Mouse (Mus musculus) skeletal muscle tissue, adult 2 months (tissue): Measurements from ENCODE around the gene Il18rap.

Source experiments
- DNase-seq: peaks from one replicate; pipeline ENCODE4 v3.0.0-alpha.2; 2012; ENCODE audit warnings: low read depth, low spot score

Il18rap gene

GRCm38 (mm10) chr1:40544650-40545049 lies 29.5 kb downstream of the Il18rap start:
- peak; percentile 32 for DNase-seq

GRCm38 (mm10) chr1:40546645-40547044 lies 31.5 kb downstream of the Il18rap start:
- DNase-seq: no peak

GRCm38 (mm10) chr1:40547064-40547572 lies 32.0 kb downstream of the Il18rap start:
- DNase-seq: no peak

GRCm38 (mm10) chr1:40547762-40548161 lies 32.6 kb downstream of the Il18rap start:
- DNase-seq: no peak

- DNase-seq: no peak
These were observed 54.2 kb downstream of the Il18rap start for GRCm38 (mm10) chr1:40569374-40569773.

GRCm38 (mm10) chr1:40579784-40580183 lies 64.6 kb downstream of the Il18rap start, which contains the start of gene Slc9a4:
Gene Slc9a4 (plus strand): TSS chr1:40580081.
- DNase-seq: peak; percentile 35

GRCm38 (mm10) chr1:40580269-40580668 lies 65.1 kb downstream of the Il18rap start:
- DNase-seq: no peak

- peak; percentile 83 for DNase-seq
These were observed 71.6 kb downstream of the Il18rap start for GRCm38 (mm10) chr1:40586776-40587175.

GRCm38 (mm10) chr1:40590931-40591330 lies 75.8 kb downstream of the Il18rap start:
- peak; percentile 65 for DNase-seq

- no peak for DNase-seq
These were observed 82.7 kb downstream of the Il18rap start for GRCm38 (mm10) chr1:40597822-40598221.

- DNase-seq: peak; percentile 14
These were observed 84.5 kb downstream of the Il18rap start for GRCm38 (mm10) chr1:40599661-40600060.

GRCm38 (mm10) chr1:40600394-40601327 lies 85.5 kb downstream of the Il18rap start:
- DNase-seq: peak; percentile 32
